Mouse (Mus musculus): Measurements from ENCODE around the gene Erbin.

Gene Erbin

DNA sequence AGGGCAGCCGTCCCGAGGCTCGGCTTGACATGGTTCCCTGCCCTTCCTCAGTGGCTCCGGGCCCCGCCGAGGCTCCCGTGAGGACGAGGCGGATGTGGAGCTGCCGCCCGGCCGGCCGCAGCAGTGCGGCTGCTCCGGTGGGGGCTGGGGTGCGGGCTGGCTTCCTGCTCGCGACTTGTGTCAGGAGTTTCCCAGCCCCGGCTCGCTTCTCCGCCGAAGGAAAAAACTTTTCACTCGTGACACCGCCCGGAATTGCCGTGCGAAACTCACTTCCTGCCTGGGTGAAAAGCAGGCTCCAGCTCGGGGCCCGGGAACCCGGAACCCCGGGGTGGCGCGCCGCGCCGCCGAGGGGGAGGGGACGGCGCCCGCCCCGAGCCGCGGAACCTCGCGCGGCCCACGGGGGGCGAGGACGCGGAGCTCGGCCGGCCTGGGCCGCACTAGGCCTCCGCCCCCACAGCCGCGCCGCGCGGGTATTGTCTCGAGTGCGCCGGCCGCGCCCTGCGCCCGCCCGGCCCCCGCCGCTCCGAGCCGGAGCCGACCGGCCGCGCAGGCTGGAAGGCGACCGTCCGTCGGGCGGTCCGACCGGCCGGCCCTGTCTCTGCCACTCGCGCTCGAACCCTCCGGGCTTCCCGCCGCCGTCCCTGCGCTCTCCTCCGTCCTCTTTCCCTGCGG lies at the start of gene Erbin:
Gene Erbin, minus strand, starts transcription at position 254 of the 672 bp plus-strand sequence.
- peak; percentile 77 to 79 for DNase-seq (ENCODE audit: low spot score in 2 of 2)

DNA sequence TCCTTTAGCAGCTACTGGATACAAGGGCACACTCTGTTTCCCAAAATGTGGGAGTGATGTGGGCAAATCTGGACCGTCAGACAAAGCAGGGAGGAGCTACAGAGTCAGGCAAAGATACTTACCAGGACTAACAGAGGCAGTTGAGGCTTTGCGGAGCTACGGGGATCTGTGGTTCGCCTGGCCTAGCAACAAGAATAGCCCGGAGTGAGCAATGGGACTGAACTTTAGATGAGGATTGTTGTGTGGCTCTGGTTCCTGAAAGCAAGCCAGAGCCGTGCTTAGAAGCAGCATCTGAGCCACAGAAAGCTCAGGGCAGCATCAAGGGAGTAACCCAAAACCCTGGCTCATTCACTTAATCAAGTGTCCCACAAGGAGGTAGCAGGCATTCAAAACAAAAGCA lies 49.6 kb upstream of the Erbin start:
- no peak for DNase-seq (ENCODE audit: low spot score in 2 of 2)

DNA sequence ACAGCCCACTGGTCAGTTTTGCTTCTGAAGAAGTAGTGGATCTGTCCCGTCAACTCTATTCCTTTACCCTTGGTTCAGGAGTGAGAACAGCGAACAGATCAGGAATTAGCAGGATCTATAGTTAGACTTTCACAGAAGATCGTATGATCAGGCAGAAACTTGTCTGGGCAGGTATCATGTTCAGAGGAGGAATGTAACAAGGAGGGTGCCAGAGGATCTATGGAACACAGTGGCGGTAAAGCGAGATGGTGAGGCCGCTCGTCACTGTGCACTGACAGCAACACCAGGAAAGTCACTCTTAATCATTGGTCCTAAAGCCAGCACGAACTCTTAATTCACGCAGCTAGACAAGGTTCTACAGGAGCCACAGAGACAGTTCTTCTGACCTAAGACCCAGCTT lies 47.7 kb upstream of the Erbin start:
- no peak for DNase-seq (ENCODE audit: low spot score in 2 of 2)

DNA sequence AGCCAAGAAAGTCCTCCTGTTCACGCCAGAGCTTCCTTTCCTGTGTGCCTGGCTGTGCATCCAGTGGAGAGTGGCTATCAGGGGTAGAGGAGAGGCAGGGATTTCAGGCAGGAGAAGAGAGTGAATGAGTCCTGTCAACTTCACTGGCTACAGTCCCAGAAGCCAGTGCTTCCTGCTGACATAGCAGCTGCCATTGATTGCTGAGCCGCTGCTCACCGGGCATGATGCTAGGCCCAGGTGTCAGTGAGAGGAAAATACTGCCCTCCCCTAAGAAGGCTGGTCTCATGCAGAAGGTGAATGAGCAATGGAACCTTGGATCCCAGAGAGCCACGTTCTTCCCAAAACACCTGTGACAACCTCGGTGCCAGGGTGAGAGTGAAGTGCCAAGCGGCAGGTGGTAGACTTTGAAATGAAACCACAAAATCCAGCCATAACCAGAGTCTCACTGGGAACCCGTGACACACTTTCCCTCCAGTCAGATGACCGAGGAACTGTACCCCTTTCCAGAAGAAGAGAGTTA lies 46.4 kb upstream of the Erbin start:
- DNase-seq (ENCODE audit: low spot score in 2 of 2) = no peak

DNA sequence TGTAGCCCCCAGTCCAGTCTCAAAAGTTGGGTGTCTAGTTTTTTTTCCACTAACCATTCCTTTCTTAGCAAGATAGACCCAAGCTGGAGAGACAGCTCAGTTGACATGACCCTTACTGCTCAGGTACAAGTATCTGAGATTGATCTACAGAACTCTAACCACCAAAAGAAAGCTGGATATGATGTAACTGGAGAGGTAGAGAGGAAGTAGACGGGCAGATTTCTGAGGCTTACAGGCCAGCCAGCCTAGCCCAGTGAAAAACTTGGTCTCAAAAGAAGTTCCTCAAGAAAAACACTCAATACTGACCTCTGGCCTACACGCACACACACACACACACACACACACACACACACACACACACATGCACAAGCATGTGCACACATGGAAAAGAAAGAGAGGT lies 44.9 kb upstream of the Erbin start:
- no peak for DNase-seq (ENCODE audit: low spot score in 2 of 2)

DNA sequence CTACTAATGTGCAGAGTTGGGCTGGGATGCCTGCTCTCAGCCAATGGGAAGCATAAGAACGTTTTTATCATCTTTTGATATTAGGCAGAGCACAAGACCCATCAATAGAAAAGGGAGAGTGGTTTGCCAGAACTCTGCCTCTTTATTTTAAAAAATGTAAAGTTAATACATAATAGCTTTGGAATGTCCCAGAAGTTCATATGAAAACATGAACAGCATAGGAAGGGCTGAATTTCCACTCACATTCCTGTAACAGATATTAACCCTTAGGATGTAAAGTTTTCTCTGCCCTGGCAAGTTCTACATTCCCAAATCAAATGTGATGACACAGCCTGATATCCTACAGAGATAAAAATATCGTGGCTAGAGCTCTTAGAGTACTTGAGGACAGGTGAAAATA lies 42.8 kb upstream of the Erbin start:
- DNase-seq (ENCODE audit: low spot score in 2 of 2) = no peak

DNA sequence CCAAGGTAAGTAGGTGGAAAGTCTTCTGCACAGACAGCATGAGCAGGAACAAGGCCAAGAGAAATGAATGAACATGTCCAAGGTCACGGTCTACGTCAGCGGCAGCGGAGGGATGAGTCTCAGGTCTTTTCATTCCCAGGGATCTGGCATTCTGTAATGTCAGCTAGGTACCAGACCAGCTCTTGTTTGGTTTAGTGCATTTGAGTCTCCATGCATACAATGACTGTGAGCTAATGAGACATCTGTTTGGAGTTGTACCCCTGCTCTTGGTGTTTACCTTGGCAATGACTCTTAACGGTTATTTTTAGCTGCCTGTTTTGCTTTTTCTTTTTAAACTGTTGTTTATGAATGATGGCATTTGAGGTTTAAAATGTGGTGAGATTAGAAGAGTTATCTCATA lies 39.5 kb upstream of the Erbin start:
- no peak for DNase-seq (ENCODE audit: low spot score in 2 of 2)

DNA sequence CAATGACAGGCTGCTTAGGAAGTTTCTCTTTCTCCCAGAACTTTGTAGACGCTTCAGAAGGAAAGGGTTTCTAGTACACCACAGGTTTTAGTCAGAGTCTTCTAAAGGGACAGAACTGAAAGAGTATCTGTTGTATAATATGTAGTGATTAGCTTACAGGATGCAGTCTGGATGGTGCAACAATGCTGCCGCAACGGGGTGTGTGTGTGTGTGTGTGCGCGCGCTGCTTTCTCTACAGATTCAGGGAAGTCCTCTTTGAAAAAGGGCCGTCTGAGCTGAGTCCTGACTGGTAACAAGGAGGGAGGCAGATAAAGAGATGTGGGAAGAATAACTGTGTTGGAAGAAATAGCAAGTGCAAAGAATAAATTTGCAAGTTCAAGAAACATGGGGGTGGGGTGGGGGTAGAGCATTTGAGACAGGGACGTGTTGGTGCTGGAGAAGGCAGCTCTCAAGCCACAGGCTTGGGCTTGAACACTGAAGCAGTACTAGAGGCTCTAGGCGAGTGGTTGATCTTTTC lies 38.4 kb upstream of the Erbin start:
- DNase-seq (ENCODE audit: low spot score in 2 of 2) = no peak

DNA sequence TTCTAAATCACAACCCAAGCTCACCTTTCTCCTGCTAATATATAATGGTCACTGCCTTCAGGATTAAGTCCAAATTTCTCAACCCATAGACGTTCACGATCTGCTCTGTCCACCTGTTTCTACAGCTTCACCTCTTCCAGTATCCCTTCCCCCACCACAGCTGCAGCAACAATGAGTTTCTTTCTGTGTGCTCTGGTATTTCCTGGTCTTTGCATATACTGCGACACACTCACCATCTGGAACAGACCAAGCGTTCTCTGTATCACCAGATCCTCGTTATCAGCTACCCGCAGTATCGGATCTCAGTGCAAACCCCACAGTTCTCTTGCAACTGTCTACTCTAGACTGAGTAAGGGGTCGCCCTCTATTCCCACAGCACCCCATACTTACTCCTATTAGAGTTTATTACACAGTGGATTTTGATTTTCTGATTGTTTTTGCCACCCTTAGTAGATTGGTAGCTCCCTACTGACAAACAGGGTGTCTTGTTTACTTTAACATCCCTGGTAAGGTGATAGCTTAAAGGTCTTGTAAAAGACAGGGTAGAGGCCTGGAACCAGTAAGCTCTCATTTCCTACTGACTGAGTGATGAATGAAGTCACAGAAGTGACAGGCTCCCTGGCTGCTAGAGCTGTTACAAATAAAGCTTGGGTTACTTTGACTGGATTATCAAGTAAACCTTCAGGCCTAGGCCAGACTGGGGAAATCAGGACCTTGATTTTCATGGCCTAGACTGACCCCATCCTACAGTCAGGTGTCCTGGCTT lies 37.0 kb upstream of the Erbin start:
- DNase-seq (ENCODE audit: low spot score in 2 of 2) = no peak

DNA sequence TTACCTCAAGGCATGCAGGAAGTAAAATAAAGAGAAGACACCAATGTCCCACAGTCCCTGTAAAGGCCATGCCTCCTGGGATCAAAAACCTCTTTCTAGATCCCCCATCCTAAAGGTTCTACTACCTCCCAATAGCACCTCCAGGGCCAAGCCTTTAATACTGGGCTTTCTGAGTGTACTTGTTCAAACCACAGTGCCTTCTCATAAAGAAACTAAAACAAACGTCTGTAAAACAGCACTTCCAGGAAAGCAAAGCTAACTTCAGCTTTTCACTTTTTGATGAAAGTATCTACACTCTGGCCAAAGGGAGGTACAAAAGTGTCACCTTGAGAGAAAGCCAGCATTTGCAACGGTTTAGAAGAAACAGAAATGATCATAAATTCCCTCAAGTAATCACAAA lies 35.3 kb upstream of the Erbin start:
- DNase-seq (ENCODE audit: low spot score in 2 of 2) = no peak

DNA sequence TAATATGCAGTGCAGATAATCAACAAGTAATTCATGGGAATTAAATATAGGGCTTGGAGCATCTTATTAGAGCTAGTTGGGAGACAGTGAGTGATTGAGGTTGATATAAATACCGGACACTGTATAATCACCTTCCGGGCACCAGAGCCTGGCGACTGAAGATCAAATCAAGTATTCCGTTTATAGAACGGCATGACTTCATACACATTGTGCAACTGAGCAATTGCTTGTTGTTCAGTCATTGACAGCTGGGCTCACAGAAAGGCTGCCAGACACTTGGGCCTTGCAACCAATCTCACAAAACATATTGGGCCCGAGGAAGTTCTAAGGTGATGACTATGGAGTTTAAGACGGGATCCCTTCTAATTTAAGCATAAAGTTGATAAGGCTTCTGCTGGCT lies 31.1 kb upstream of the Erbin start:
- no peak for DNase-seq (ENCODE audit: low spot score in 2 of 2)

DNA sequence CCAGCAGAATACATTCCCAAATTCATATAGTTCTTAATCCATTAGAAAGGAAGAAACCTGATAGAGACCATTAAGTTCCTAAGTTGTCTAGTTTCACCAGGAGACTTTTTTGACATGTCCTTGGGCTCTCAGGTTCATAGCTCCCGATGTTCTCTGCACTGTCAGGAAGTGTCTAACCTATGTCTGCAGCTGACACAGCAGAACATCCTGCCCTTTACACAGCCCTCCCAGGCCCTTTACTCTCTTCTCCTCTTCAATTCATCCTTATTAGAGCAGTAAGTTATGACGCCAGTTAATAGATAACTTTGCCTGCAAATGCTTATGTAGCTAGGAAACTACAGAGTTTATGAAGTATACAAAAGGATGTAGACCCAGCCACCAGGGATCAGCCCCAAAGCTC lies 20.5 kb upstream of the Erbin start:
- no peak for DNase-seq (ENCODE audit: low spot score in 2 of 2)

DNA sequence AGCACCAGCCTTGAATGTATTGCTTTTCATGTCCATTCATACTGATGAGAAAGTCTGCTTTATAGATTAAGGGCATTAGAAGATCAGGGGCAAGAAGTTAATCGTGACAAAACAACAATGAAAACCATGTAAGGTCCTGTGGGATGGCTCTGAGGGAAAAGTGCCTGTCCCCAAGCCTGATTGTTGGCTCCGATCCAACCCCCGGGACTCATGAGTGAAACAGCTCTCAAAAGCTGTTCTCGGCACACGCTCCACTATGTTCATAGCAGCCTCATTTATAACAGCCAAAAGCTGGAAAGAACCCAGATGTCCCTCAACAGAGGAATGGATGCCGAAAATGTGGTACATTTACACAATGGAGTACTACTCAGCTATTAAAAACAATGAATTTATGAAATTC lies 4.3 kb upstream of the Erbin start:
- peak in 1 of 2 experiments; percentile 38 for DNase-seq (ENCODE audit: low spot score in 2 of 2)

DNA sequence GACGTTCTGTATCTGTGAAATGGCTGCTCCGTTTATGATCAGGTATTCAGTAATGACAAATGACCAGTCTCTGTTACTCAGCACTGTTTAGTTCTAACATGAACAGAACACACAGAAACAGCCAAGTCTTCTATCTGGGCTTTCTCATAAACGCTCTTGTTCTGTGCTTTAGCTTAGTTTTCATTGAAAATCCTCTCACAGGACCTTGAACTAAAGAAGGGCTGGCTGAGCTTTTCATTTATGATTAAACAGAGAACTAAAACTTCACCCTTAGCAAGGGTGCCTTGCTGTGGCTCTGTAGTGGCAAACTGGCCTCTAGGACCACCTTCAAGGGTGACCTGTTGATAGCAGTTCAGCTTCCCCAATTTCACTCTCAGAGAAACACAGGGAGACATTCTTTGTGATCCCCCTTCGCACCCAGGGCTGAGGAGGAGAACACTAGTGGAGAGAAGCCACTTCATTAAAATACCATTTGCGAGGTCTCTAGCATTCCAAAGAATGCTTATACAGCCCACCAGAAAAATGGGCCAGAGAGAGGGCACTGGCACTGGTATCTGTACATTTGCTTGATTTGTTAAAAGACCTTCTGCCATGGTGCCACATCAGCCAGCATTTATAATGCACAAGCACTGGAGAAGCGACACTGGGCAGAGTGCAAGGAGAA lies 3.2 kb upstream of the Erbin start:
- DNase-seq (ENCODE audit: low spot score in 2 of 2) = no peak

DNA sequence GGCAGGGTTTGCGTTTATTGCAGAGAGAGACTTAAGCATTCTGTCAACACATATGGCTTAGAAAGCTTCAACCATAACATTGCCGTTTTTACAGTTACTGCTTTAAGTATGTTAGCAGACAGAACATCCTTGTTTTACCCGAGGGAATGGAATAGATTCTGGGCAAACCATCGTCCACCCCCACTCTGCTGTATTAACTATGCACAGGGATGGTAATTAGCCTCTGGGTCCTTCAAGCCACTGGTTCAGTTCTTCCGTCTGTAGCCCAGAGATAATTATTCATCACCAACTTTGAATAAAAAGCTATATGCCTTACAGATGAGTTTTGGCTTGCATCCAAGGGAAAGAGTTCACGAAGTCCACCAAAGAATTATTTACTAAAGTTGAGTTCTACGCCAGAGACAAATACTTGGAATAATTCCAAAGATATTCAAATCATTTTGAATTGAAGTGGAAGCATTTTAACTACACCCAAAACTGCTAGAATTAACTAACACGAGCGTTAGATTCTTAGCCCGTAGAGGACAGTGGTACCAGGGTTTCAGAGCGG lies 1.6 kb upstream of the Erbin start:
- DNase-seq (ENCODE audit: low spot score in 2 of 2) = no peak

DNA sequence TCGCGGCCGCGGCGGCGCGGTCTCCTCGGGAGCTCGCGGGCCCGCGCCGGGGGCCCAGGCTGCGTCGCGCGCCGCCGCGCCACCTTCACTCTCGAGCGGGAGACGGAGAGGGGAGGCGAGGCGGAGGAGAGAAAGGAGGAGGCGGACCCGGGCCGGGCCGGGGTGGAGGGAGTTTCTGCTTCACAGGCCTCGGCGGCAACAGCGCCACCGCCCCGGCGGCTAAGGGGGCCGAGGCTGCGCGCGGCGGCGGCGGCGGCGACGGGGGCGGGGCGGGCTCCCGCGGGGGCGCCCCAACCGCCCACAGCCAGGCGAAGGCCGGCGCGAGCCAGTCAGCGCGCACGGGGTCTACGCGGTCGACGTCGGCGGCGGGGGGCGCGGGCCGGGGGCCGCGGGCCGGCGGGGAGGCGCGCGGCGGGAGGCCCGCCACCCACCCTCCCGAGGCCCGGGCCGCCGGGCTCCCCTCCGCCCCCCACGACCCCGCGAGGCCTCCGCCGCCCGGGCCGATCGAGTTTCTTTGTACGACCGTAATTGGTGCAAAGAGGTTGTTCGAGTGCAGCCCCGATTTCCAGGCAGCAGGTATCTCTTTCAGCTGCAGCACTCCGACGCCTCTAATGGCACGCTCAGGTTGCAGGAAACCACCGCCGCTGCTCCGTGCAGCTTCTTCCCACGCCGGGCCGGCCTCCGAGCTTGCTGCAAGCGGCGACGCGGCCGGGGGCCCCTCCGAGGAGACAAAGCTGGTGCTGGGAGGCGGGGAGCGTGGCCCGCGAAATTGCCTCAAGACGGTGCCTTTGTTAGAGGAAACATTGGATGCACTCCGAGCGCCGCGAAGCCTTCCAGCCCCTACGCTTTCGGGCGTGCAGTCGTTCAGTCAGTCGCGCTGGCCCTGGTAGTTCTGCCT lies 868 bp upstream of the Erbin start:
- peak; percentile 89 to 90 for DNase-seq (ENCODE audit: low spot score in 2 of 2)

DNA sequence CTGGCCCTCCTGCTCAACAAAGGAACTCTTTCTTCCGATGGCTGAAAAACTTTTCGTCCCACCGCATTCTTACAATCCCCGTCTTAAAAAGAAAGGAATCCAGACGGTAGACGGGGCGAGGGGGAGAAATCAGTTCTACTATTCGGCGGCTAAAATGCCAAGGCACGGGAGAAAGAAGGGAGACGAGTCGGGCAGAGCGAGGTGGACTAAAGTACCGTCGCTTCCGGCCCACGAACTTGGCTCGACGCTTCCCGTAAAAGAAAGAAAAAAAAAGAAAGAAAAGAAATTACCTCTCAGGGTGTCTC lies 406 bp downstream of the Erbin start:
- no peak for DNase-seq (ENCODE audit: low spot score in 2 of 2)

DNA sequence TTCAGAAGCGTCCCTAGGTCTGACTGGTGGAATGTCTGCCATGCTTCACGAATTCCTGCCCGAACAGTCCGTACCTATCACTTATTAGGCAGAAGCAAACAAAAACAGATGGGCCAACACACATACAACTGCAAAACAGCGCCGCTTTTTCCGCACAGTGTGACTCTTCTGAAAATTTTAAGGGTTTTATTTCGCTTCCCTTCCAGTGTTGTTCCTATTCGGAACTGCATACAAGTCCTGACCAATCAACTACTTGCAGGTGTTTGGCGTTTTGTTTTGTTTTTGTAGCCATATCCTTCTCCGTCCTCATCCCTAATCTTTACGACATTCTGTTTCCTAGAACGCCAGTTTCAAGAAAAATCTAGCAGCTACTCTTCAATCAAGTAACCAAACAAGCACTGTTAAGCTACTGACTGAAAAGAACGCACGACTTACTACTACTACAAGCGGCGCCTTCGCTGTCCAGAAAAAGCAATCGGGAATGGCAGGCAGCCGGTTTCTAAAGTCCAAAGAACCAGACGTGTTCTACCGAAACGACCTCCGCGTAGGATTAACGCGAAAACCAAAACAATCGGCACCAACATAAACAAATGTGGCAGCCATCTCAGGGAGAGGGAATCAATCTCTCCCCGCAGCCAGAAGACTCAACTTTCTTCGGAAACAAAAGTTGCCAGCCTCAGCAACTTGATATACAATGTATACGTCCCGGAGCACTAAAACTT lies 919 bp downstream of the Erbin start:
- peak in 1 of 2 experiments; percentile 31 for DNase-seq (ENCODE audit: low spot score in 2 of 2)

DNA sequence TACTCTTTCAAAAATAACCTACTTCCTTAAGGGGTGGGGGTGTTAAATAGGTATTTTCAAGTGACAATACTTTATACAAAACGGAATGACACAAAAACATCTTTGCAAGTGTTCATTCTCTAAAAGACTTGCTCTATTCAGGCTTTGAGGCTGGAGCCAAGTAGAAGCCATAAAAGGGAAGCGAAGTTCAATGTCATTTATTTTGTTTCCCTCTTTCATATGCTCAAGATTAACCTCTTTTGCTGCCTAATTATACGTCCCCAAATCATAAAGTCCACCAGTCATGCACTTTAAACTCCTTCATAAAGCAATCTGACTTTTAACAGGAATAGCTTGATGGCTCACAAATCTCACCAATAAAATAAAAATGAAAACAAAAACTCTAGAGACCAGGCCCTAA lies 1.9 kb downstream of the Erbin start:
- DNase-seq (ENCODE audit: low spot score in 2 of 2) = no peak

DNA sequence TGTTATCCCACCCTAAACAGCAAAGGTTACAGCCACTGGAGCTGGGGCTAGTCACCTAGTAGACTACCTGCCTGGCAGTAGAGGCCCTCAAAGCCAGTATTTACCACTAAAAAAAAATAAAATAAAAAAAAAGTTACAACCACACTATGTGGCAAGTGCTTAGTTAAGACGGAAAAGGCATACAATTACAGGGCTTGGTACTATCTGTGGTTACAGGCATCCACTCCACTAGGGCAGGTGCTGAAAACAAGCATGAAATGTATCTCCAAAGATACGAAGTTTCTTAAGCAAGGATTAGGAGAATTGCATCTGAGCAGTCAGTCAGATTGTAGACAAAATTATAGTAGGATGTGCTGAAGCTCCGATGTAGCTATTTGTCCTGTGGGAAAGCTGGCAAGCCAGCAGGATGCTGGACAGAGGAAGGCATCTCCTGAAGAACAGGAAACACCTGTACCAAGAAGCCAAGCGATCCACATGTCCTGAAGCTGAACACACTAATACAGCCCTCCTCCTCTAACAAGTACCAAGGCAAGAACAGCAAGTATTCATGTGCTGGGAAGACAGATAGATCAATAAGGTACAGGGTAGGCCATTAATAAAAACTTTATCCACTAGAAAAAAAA lies 6.1 kb downstream of the Erbin start:
- DNase-seq (ENCODE audit: low spot score in 2 of 2) = no peak

Measured in right cerebral cortex, postnatal 10 days (tissue).